Mouse (Mus musculus): ENCODE results near the gene Cdkn2c.
A peak's percentile ranks its signal among the peaks of the same experiment; 100 is the strongest.

Cdkn2c gene

GRCm38 (mm10) chr4:109657021-109657850 lies 9.8 kb downstream of the Cdkn2c start:
- peak; percentile 42 to 43 for DNase-seq

DNA sequence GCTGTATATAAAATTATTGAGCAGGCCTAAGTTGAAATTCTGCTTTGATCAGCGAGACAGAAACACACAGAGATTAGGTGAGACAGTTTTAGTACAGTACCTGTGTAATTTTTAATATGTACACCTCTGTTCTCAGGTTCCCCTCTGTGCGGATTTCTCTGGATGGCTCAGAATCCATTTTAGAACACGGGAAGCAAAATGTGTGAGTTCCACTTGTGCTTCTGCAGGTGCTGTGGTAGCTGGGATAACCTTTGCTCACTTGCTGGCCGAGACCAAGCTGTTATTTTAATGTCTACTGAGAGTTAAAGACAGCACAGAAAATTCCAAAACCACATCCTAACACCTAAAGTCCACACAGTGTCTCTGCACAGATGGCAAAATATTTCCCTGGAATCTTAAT lies 10.7 kb downstream of the Cdkn2c start:
- DNase-seq: no peak

GRCm38 (mm10) chr4:109655738-109656137 lies 11.3 kb downstream of the Cdkn2c start:
- DNase-seq: no peak

GRCm38 (mm10) chr4:109654701-109655100 lies 12.3 kb downstream of the Cdkn2c start:
- DNase-seq: no peak

DNA sequence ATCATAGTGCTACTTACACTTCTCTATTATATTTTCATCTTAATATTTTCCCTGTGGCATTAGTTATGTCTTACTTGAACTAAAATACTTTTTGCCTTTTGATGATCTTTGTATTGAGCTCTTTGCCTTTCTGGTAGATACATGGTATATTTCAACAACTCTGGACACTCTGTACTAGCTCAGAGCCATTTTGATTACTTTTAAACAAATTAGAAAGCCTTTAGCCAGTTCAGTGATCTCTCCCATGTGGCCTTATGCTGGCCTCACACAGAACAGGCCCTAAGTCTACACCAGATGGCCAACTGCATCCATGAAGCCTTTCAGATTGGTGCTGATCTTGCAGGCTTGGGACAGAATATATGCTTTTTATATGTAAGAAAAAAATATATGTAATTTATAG lies 13.7 kb downstream of the Cdkn2c start:
- no peak for DNase-seq

- no peak for DNase-seq
Observed at GRCm38 (mm10) chr4:109649331-109649730, 17.7 kb downstream of the Cdkn2c start.

DNA sequence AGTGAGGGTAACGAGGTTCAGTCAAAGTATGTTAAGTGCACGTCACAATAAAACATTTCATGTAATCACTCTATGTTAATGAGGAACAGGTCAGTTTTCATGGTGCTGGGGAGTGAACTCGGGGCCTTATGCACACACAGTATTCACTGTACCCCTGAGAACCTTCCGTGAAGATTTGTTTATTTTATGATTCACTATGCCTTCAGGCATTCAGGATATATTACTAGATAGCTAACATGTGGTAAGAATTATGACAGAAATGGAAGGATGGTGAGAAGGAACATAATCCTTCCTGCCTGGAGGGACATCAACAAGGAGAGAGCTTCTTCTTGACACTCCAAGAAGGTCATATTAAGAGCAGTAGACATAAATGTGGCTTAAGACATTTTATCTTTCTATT lies 19.7 kb downstream of the Cdkn2c start:
- DNase-seq: no peak

DNA sequence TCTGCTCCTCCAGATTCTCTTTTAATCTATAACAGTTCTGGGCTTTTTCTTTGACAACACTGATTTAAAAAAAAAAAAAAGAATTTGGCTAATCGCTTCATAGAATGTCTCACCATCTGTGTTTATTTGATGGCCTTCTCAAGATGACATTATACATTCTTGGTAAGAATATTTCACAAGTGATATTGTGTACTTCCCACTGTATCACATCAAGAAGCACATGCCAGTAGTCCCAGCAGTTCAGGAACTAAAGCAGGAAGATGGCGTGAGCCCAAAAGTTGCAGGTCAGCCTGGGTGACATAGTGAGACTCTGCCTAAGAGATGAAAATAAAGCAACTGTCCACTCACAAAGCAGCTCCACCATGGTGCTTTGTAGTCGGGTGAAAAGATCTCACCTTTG lies 25.5 kb downstream of the Cdkn2c start:
- no peak for DNase-seq

DNA sequence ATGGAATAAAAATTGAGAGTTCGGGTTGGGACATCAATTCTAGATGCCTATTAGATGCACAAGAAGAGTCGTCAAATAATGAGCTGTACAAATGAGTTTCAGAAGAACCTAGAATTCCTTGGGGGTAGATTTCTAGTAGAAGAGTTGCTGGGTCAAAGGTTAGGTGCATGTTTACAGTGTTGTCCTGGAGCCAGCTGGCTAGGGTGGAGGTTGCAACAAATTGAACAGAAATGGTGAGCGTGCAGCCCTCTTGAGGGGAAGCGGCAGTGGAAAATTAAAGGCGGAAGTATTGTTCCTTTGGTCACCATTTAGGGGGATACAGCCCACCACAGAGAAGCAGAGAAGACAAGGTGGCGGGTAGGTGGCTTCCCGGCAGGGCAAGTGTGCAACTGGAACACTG lies 26.8 kb downstream of the Cdkn2c start:
- no peak for DNase-seq

GRCm38 (mm10) chr4:109639356-109639755 lies 27.6 kb downstream of the Cdkn2c start:
- no peak for DNase-seq

DNA sequence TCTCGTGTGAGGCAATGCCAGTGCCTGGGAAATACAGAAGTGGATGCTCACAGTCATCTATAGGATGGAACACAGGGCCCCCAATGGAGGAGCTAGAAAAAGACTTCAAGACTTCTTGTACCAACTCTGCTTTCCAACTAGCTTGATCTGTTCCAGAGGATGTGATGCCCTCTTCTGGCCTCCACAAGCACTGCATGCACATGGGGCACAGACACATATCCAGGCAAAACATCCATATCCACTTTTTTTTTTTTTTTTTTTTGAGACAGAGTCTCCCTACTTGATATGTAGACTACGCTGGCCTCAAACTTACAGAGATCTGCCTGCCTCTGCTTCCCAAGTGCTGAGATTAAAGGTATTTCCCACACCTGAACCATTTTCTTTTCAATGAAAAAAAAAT lies 32.0 kb downstream of the Cdkn2c start:
- no peak for DNase-seq

- DNase-seq: no peak
Observed at GRCm38 (mm10) chr4:109631029-109631428, 36.0 kb downstream of the Cdkn2c start.

- no peak for DNase-seq
Observed at GRCm38 (mm10) chr4:109630215-109630614, 36.8 kb downstream of the Cdkn2c start.

DNA sequence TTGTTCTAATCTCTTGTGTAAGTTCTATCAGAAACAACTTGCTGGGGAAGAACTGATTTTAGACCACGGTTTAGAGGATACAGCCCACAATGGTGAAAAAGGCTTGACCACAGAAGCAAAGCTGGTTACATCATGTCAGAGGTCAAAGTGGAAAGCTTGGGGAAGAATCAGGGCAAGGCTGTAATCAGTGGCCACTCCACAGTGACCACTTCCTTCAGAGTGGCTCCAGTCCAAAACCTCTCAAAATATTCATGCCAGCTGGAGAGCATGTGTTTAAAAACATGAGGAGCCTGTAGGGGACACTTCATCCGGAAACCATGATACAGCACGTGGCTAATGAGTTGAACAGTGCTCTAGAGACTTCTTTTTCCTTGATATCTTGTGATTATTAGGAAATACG lies 54.4 kb downstream of the Cdkn2c start:
- DNase-seq: no peak

Data from cerebellum, postnatal 36 days (tissue).